Mouse (Mus musculus): ENCODE measurements at regions not wholly inside any gene's neighbourhood (a gene's known extent, or its start where the extent isn't known, plus 50 kb on each side); places are given as distances from the start of the nearest gene placed in this dataset.

- H3K36me3 ChIP-seq (ENCODE audit: control insufficient read depth, insufficient read depth, low read length) = no peaks in the 10 kb centered on the region
- no peaks in the 10 kb centered on the region for H3K27me3 ChIP-seq (ENCODE audit: control insufficient read depth, insufficient read depth, low read length)
- H3K9me3 ChIP-seq (ENCODE audit: control insufficient read depth, low read length) = no peaks in the 10 kb centered on the region
- no peaks in the 10 kb centered on the region; a peak in 1 of 4 replicates for H3K4me1 ChIP-seq (ENCODE audit: control insufficient read depth in 2 of 2, insufficient read depth in 2 of 2, low read length in 2 of 2)
- ATAC-seq (ENCODE audit: insufficient number of reproducible peaks, insufficient read depth, low FRiP score, low read depth) = no peak
- no peak overlapping the region for H3K4me2 ChIP-seq (ENCODE audit: low read length)
- H3K4me3 ChIP-seq (ENCODE audit: control insufficient read depth in 1 of 2, insufficient read depth in 1 of 2, low read depth in 1 of 2, low read length in 2 of 2) = no peak overlapping the region
- H3K9ac ChIP-seq (ENCODE audit: low read length) = no peak overlapping the region
- no peak overlapping the region for H3K27ac ChIP-seq (replicated peaks in 1 of 2; ENCODE audit: control insufficient read depth in 1 of 2, insufficient read depth in 1 of 2, low read depth in 2 of 2, low read length in 2 of 2)
- 70% methylated on average over 4 of the region's 4 CpGs for WGBS
Observed at GRCm38 (mm10) chr3:142965604-142966003, 83.8 kb upstream of the Pkn2 start.

GRCm38 (mm10) chr3:142963818-142964372 lies 82.1 kb upstream of the Pkn2 start:
- 94% methylated on average over 4 of the region's 4 CpGs for WGBS

GRCm38 (mm10) chr3:142957768-142958167 lies 76.0 kb upstream of the Pkn2 start:
- no peak for ATAC-seq (ENCODE audit: insufficient number of reproducible peaks, insufficient read depth, low FRiP score, low read depth)
- no peak overlapping the region for H3K9ac ChIP-seq (ENCODE audit: low read length)
- H3K4me1 ChIP-seq (ENCODE audit: control insufficient read depth in 2 of 2, insufficient read depth in 2 of 2, low read length in 2 of 2) = peaks cover 0 to 4% of the 10 kb centered on the region in 2 experiments; a peak in 2 of 4 replicates
- WGBS = 42% methylated on average over 8 of the region's 8 CpGs
- H3K27me3 ChIP-seq (ENCODE audit: control insufficient read depth, insufficient read depth, low read length) = no peaks in the 10 kb centered on the region
- H3K36me3 ChIP-seq (ENCODE audit: control insufficient read depth, insufficient read depth, low read length) = no peaks in the 10 kb centered on the region
- H3K4me3 ChIP-seq (ENCODE audit: control insufficient read depth in 1 of 2, insufficient read depth in 1 of 2, low read depth in 1 of 2, low read length in 2 of 2) = no peak overlapping the region
- no peaks in the 10 kb centered on the region for H3K9me3 ChIP-seq (ENCODE audit: control insufficient read depth, low read length)
- no peak overlapping the region for H3K4me2 ChIP-seq (ENCODE audit: low read length)
- peak overlapping the region; percentile 6 to 60; a peak in 2 of 4 replicates for H3K27ac ChIP-seq (replicated peaks in 1 of 2; ENCODE audit: control insufficient read depth in 1 of 2, insufficient read depth in 1 of 2, low read depth in 2 of 2, low read length in 2 of 2)

More at GRCm38 (mm10) chr3:142963818-142964372, 82.1 kb upstream of the Pkn2 start:
- no peak for ATAC-seq (ENCODE audit: insufficient number of reproducible peaks, insufficient read depth, low FRiP score, low read depth)
- Histone ChIP-seq H3K9ac (ENCODE audit: low read length) (no peak overlapping the region), H3K4me3 (ENCODE audit: control insufficient read depth in 1 of 2, insufficient read depth in 1 of 2, low read depth in 1 of 2, low read length in 2 of 2) (no peak overlapping the region), H3K36me3 (ENCODE audit: control insufficient read depth, insufficient read depth, low read length) (no peaks in the 10 kb centered on the region), H3K9me3 (ENCODE audit: control insufficient read depth, low read length) (no peaks in the 10 kb centered on the region), H3K4me2 (ENCODE audit: low read length) (no peak overlapping the region), H3K27me3 (ENCODE audit: control insufficient read depth, insufficient read depth, low read length) (no peaks in the 10 kb centered on the region), H3K4me1 (ENCODE audit: control insufficient read depth in 2 of 2, insufficient read depth in 2 of 2, low read length in 2 of 2) (no peaks in the 10 kb centered on the region), H3K27ac (replicated peaks in 1 of 2; ENCODE audit: control insufficient read depth in 1 of 2, insufficient read depth in 1 of 2, low read depth in 2 of 2, low read length in 2 of 2) (no peak overlapping the region)

- Histone ChIP-seq H3K4me2 (ENCODE audit: low read length) (no peak overlapping the region), H3K27ac (replicated peaks in 1 of 2; ENCODE audit: control insufficient read depth in 1 of 2, insufficient read depth in 1 of 2, low read depth in 2 of 2, low read length in 2 of 2) (no peak overlapping the region), H3K4me3 (ENCODE audit: control insufficient read depth in 1 of 2, insufficient read depth in 1 of 2, low read depth in 1 of 2, low read length in 2 of 2) (no peak overlapping the region), H3K27me3 (ENCODE audit: control insufficient read depth, insufficient read depth, low read length) (no peaks in the 10 kb centered on the region), H3K36me3 (ENCODE audit: control insufficient read depth, insufficient read depth, low read length) (no peaks in the 10 kb centered on the region), H3K9ac (ENCODE audit: low read length) (no peak overlapping the region), H3K9me3 (ENCODE audit: control insufficient read depth, low read length) (no peaks in the 10 kb centered on the region), H3K4me1 (ENCODE audit: control insufficient read depth in 2 of 2, insufficient read depth in 2 of 2, low read length in 2 of 2) (no peaks in the 10 kb centered on the region)
- WGBS = 35% methylated on average over 7 of the region's 7 CpGs
- ATAC-seq (ENCODE audit: insufficient number of reproducible peaks, insufficient read depth, low FRiP score, low read depth) = no peak
Observed at GRCm38 (mm10) chr3:142948771-142949170, 67.0 kb upstream of the Pkn2 start.

- 51% methylated on average over 6 of the region's 6 CpGs for WGBS
- H3K4me1 ChIP-seq (ENCODE audit: control insufficient read depth in 2 of 2, insufficient read depth in 2 of 2, low read length in 2 of 2) = no peaks in the 10 kb centered on the region
- no peak for ATAC-seq (ENCODE audit: insufficient number of reproducible peaks, insufficient read depth, low FRiP score, low read depth)
Observed at GRCm38 (mm10) chr3:142941319-142942024, 59.7 kb upstream of the Pkn2 start.

GRCm38 (mm10) chr3:142940874-142941273 lies 59.1 kb upstream of the Pkn2 start:
- Histone ChIP-seq H3K9me3 (ENCODE audit: control insufficient read depth, low read length) (no peaks in the 10 kb centered on the region), H3K4me2 (ENCODE audit: low read length) (no peak overlapping the region), H3K27me3 (ENCODE audit: control insufficient read depth, insufficient read depth, low read length) (no peaks in the 10 kb centered on the region), H3K36me3 (ENCODE audit: control insufficient read depth, insufficient read depth, low read length) (no peaks in the 10 kb centered on the region), H3K27ac (replicated peaks in 1 of 2; ENCODE audit: control insufficient read depth in 1 of 2, insufficient read depth in 1 of 2, low read depth in 2 of 2, low read length in 2 of 2) (no peak overlapping the region), H3K9ac (ENCODE audit: low read length) (no peak overlapping the region), H3K4me1 (ENCODE audit: control insufficient read depth in 2 of 2, insufficient read depth in 2 of 2, low read length in 2 of 2) (no peaks in the 10 kb centered on the region), H3K4me3 (ENCODE audit: control insufficient read depth in 1 of 2, insufficient read depth in 1 of 2, low read depth in 1 of 2, low read length in 2 of 2) (no peak overlapping the region)
- 81% methylated on average over 5 of the region's 5 CpGs for WGBS
- no peak for ATAC-seq (ENCODE audit: insufficient number of reproducible peaks, insufficient read depth, low FRiP score, low read depth)

More at GRCm38 (mm10) chr3:142941319-142942024, 59.7 kb upstream of the Pkn2 start:
- Histone ChIP-seq H3K4me3 (ENCODE audit: control insufficient read depth in 1 of 2, insufficient read depth in 1 of 2, low read depth in 1 of 2, low read length in 2 of 2) (no peak overlapping the region), H3K27me3 (ENCODE audit: control insufficient read depth, insufficient read depth, low read length) (no peaks in the 10 kb centered on the region), H3K9me3 (ENCODE audit: control insufficient read depth, low read length) (no peaks in the 10 kb centered on the region), H3K4me2 (ENCODE audit: low read length) (no peak overlapping the region), H3K9ac (ENCODE audit: low read length) (no peak overlapping the region), H3K36me3 (ENCODE audit: control insufficient read depth, insufficient read depth, low read length) (no peaks in the 10 kb centered on the region), H3K27ac (replicated peaks in 1 of 2; ENCODE audit: control insufficient read depth in 1 of 2, insufficient read depth in 1 of 2, low read depth in 2 of 2, low read length in 2 of 2) (no peak overlapping the region)

- Histone ChIP-seq H3K27me3 (ENCODE audit: control insufficient read depth, insufficient read depth, low read length) (no peaks in the 10 kb centered on the region), H3K9me3 (ENCODE audit: control insufficient read depth, low read length) (no peaks in the 10 kb centered on the region), H3K4me1 (ENCODE audit: control insufficient read depth in 2 of 2, insufficient read depth in 2 of 2, low read length in 2 of 2) (no peaks in the 10 kb centered on the region), H3K9ac (ENCODE audit: low read length) (no peak overlapping the region), H3K4me2 (ENCODE audit: low read length) (no peak overlapping the region), H3K27ac (replicated peaks in 1 of 2; ENCODE audit: control insufficient read depth in 1 of 2, insufficient read depth in 1 of 2, low read depth in 2 of 2, low read length in 2 of 2) (no peak overlapping the region), H3K36me3 (ENCODE audit: control insufficient read depth, insufficient read depth, low read length) (no peaks in the 10 kb centered on the region), H3K4me3 (ENCODE audit: control insufficient read depth in 1 of 2, insufficient read depth in 1 of 2, low read depth in 1 of 2, low read length in 2 of 2) (no peak overlapping the region)
- ATAC-seq (ENCODE audit: insufficient number of reproducible peaks, insufficient read depth, low FRiP score, low read depth) = no peak
- 69% methylated on average over 1 of the region's 1 CpGs for WGBS
Observed at GRCm38 (mm10) chr3:142939773-142940172, 58.0 kb upstream of the Pkn2 start.

Data from heart, embryonic 14.5 days (tissue).